In the genomic region with DNA sequence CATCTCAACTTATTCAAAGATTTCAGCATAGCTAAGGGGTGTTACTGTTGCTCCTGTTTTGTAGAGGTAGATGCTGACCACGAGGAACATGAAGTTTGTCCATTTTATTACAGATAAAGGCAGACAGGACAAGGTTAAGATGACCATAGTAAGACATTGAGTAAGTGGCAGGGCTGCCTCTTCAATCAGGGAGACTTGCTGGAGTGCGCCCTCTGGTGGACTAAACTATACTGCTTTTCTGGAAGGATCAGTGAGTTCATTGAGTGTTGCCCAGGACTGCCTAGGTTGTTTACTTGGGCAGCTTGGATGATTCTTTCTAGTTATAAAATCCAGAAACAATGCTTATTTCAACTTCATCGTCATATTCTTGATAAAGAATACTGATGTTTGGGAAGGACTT, we compare ENCODE assay signal across 9 mouse cellular contexts. TPM values are rescaled to one million over a fixed set of nuclear protein-coding genes. Genes with fewer than 3 reads are reported as not detected.
DNase-seq lines count a peak whose midpoint lies in the region; TF ChIP-seq lines count a peak whose summit lies in the region.
"Had no signal": no experiment of that assay in that cellular context is flagged by ENCODE, and none has a peak within 500 bp of the region (broad histone marks: within the 10 kb centered on the region; RNA-seq: fewer than 3 reads in every experiment).

No protein-coding gene starts in this region.

- peak; percentile 73 for DNase-seq in ES-CJ7 (ENCODE audit: low read depth, low spot score)
- peak; percentile 43 for DNase-seq in adrenal gland, adult 8-10 months
- DNase-seq in embryo, embryonic 10.5 days (ENCODE audit: low spot score), result peak; percentile 86
- DNase-seq in gonadal fat pad, adult 2 months (ENCODE audit: low read depth), result peak; percentile 6
- peak; percentile 79 to 80 for DNase-seq in kidney, postnatal 4 days
- peak; percentile 65 for DNase-seq in lung, adult 2 months
- peak; percentile 75 for DNase-seq in retina, postnatal 1 day
- DNase-seq in urinary bladder, postnatal 36 days (ENCODE audit: low spot score in 2 of 2), result peak; percentile 58 to 63

- no peaks in the 10 kb centered on the region for H3K4me1 ChIP-seq in lung, adult 2 months (ENCODE audit: control insufficient read depth, insufficient read depth, low read length)
- H3K4me1 ChIP-seq: liver, embryonic 15.5 days had no signal

- WGBS in lung, adult 2 months, result 12% methylated on average over 3 of the region's 3 CpGs

- no peak overlapping the region for H3K4me3 ChIP-seq in lung, adult 2 months (replicated peaks; ENCODE audit: extremely low read depth, low read depth, low read length)
- H3K4me3 ChIP-seq: liver, embryonic 15.5 days had no signal

- peak; percentile 73 for TF ChIP-seq CTCF in lung, adult 2 months (IDR thresholded peaks at IDR 0.05; ENCODE audit: insufficient read depth, low read length)

- TF ChIP-seq POLR2A in lung, adult 2 months (IDR thresholded peaks at IDR 0.05; ENCODE audit: borderline replicate concordance, extremely low read depth, low read depth, low read length), result no peak

RNA-seq across cellular contexts. Expression of a gene that starts 47.1 kb away (rescaled TPM):
- total RNA-seq in adrenal gland, adult 8-10 months (2022), result 1 to 10 TPM in 3 of 4 experiments, under 1 TPM in 1; 0.77 to 3.4 (median 1.8) TPM
- 1.3 and 2.0 TPM in 2 replicates for polyA plus RNA-seq in gonadal fat pad, adult 2 months (2012; rRNA removed)
- 6.8 and 13.4 TPM in 2 replicates for polyA plus RNA-seq in lung, adult 2 months (2012; rRNA removed)

RNA-seq across cellular contexts. Expression of a gene that starts 56.5 kb away (rescaled TPM):
- not detected for total RNA-seq in adrenal gland, adult 8-10 months (2022)
- not detected in 2 replicates for polyA plus RNA-seq in gonadal fat pad, adult 2 months (2012; rRNA removed)
- not detected in 2 replicates for polyA plus RNA-seq in lung, adult 2 months (2012; rRNA removed)
- polyA plus RNA-seq: liver, embryonic 15.5 days had no signal

Comparison
In these comparisons a context has a peak if more than half of its experiments do, and no peak if none do; other contexts are left out.
1. DNase-seq: peak in every context shown above with its lines; median percentile 86 in embryo, embryonic 10.5 days; 80 in kidney, postnatal 4 days; 75 in retina, postnatal 1 day; 73 in ES-CJ7; 65 in lung, adult 2 months; 60 in urinary bladder, postnatal 36 days; 43 in adrenal gland, adult 8-10 months; 6 in gonadal fat pad, adult 2 months.